Comparison of ENCODE assay signal across 10 mouse cellular contexts in genomic region chr12:31580634-31581318, GRCm38 (mm10). TPM values are rescaled to one million over a fixed set of nuclear protein-coding genes. Genes with fewer than 3 reads are reported as not detected.
DNase-seq lines count a peak whose midpoint lies in the region; ATAC-seq lines count a peak whose summit lies in the region.
"Had no signal": no experiment of that assay in that cellular context is flagged by ENCODE, and none has a peak within 500 bp of the region (broad histone marks: within the 10 kb centered on the region; RNA-seq: fewer than 3 reads in every experiment).

No protein-coding gene starts in this region.

- no peaks in the 10 kb centered on the region for H3K36me3 ChIP-seq in hindbrain, embryonic 11.5 days (ENCODE audit: control insufficient read depth, insufficient read depth, low read length)
- H3K36me3 ChIP-seq in midbrain, embryonic 16.5 days (ENCODE audit: control insufficient read depth, insufficient read depth, low read length): no peaks in the 10 kb centered on the region

- H3K9ac ChIP-seq in hindbrain, embryonic 11.5 days (ENCODE audit: low read depth, low read length): no peak overlapping the region
- H3K9ac ChIP-seq in midbrain, embryonic 16.5 days (ENCODE audit: low read depth, low read length): no peak overlapping the region

- ATAC-seq in frontal cortex, adult (ENCODE audit: low TSS enrichment): peak; percentile 77
- peak; percentile 72 for ATAC-seq in hindbrain, embryonic 11.5 days (ENCODE audit: low FRiP score)
- peak; percentile 96 for ATAC-seq in midbrain, embryonic 16.5 days

- H3K4me3 ChIP-seq in hindbrain, embryonic 11.5 days (ENCODE audit: low read depth, low read length): no peak overlapping the region
- H3K4me3 ChIP-seq in midbrain, embryonic 16.5 days (ENCODE audit: low read depth, low read length): no peak overlapping the region

- H3K4me1 ChIP-seq in hindbrain, embryonic 11.5 days (replicated peaks; ENCODE audit: control insufficient read depth, insufficient read depth, low read length): no peaks in the 10 kb centered on the region; the same call in 1 of the 2 replicates
- no peaks in the 10 kb centered on the region; the same call in 1 of the 2 replicates for H3K4me1 ChIP-seq in midbrain, embryonic 16.5 days (ENCODE audit: control insufficient read depth, insufficient read depth, low read length)

- H3K27ac ChIP-seq in hindbrain, embryonic 11.5 days (ENCODE audit: low read depth, low read length): no peak overlapping the region
- H3K27ac ChIP-seq in midbrain, embryonic 16.5 days (ENCODE audit: low read length): no peak overlapping the region

- no peaks in the 10 kb centered on the region for H3K9me3 ChIP-seq in hindbrain, embryonic 11.5 days (ENCODE audit: control insufficient read depth, low read length)
- H3K9me3 ChIP-seq in midbrain, embryonic 16.5 days (replicated peaks; ENCODE audit: control insufficient read depth, low read length, poor library complexity, severe bottlenecking): no peaks in the 10 kb centered on the region

- H3K27me3 ChIP-seq in hindbrain, embryonic 11.5 days (ENCODE audit: control insufficient read depth, insufficient read depth, low read length): no peaks in the 10 kb centered on the region
- H3K27me3 ChIP-seq in midbrain, embryonic 16.5 days (ENCODE audit: control insufficient read depth, insufficient read depth, low read depth, low read length): no peaks in the 10 kb centered on the region

- DNase-seq in frontal cortex, postnatal 25 days (ENCODE audit: low spot score in 2 of 2): no peak
- DNase-seq in adrenal gland, postnatal 14 days: peak; percentile 40
- peak; percentile 26 for DNase-seq in hindbrain, embryonic 11.5 days (ENCODE audit: low spot score)
- no peak for DNase-seq in right cerebral cortex, postnatal 4 days
- no peak for DNase-seq in kidney, postnatal 14 days
- DNase-seq in right cerebral cortex, adult 2 months (ENCODE audit: low spot score in 2 of 2): no peak

- H3K4me2 ChIP-seq in hindbrain, embryonic 11.5 days (replicated peaks; ENCODE audit: low read depth, low read length): no peak overlapping the region
- H3K4me2 ChIP-seq in midbrain, embryonic 16.5 days (ENCODE audit: low read length): no peak overlapping the region

- 80% methylated on average over 5 of the region's 5 CpGs for WGBS in hindbrain, embryonic 11.5 days
- 64% methylated on average over 5 of the region's 5 CpGs for WGBS in midbrain, embryonic 16.5 days

RNA-seq across cellular contexts. Expression of gene Slc26a4, which starts 21.0 kb away (rescaled TPM):
- total RNA-seq in adrenal gland, postnatal 14 days (2021): 4.0 and 4.6 TPM in 2 replicates
- 0.07 TPM in 1 of 2 replicates, not detected in the other for polyA plus RNA-seq in hindbrain, embryonic 11.5 days (2014; fragmentation: Nextera tagmentation; extraction: Ambion mirVana)
- 0.12 and 0.15 TPM in 2 replicates for polyA plus RNA-seq in midbrain, embryonic 16.5 days (2015; fragmentation: Nextera tagmentation; extraction: Ambion mirVana)
- total RNA-seq: common myeloid progenitor, adult 5-6 weeks; neutrophil, adult 5-6 weeks had no signal

RNA-seq across cellular contexts. Expression of gene Bcap29, which starts 53.7 kb away (rescaled TPM):
- total RNA-seq in adrenal gland, postnatal 14 days (2021): 20.0 and 23.2 TPM in 2 replicates
- 27.3 and 30.6 TPM in 2 replicates for polyA plus RNA-seq in hindbrain, embryonic 11.5 days (2014; fragmentation: Nextera tagmentation; extraction: Ambion mirVana)
- 26.9 and 27.8 TPM in 2 replicates for polyA plus RNA-seq in midbrain, embryonic 16.5 days (2015; fragmentation: Nextera tagmentation; extraction: Ambion mirVana)

Comparison
In these comparisons a context has a peak if more than half of its experiments do, and no peak if none do; other contexts are left out.
1. DNase-seq: peak in adrenal gland, postnatal 14 days (single experiment) and hindbrain, embryonic 11.5 days (single experiment); none in frontal cortex, postnatal 25 days (0 of 2), right cerebral cortex, postnatal 4 days (single experiment), kidney, postnatal 14 days (single experiment) and right cerebral cortex, adult 2 months (0 of 2).
2. Peak in every context shown above with its lines, with median percentiles within 50 percentile points of each other: ATAC-seq.